Mouse (Mus musculus) lung, postnatal 4 days (tissue): ENCODE data around the gene Magea5.
"Not testable (repeated sequence)": the region's sequence is repeated elsewhere in the genome, so short reads cannot be mapped to it uniquely, and the experiment has no call there.

Experiments used
- DNase-seq, 2 experiments: peaks; one replicate each; pipeline ENCODE4 v3.0.0; 2021

Magea5 gene

GRCm38 (mm10) chrX:155063045-155063444, at the start of gene Magea5:
Magea5 (minus strand) TSS chrX:155063145.
- not testable (repeated sequence) for DNase-seq

- no peak for DNase-seq
These were observed 35.1 kb upstream of the Magea5 start for GRCm38 (mm10) chrX:155098024-155098423.

- DNase-seq, result not testable (repeated sequence)
These were observed 30.6 kb upstream of the Magea5 start, which contains the start of gene Magea2 for GRCm38 (mm10) chrX:155093566-155093965. Magea2 (minus strand) TSS chrX:155093666.

GRCm38 (mm10) chrX:155089693-155090092, 26.7 kb upstream of the Magea5 start, which contains the start of gene Magea1:
Magea1 (minus strand) TSS chrX:155089793.
- DNase-seq, result not testable (repeated sequence)
